Mouse (Mus musculus): ENCODE data around the gene Zkscan14.

Zkscan14 gene

GRCm38 (mm10) chr5:145200387-145200786 is 1.3 kb downstream of the Zkscan14 start:
- DNase-seq, result no peak

GRCm38 (mm10) chr5:145191962-145192361 is 9.7 kb downstream of the Zkscan14 start, which contains the start of gene Atp5j2:
Gene Atp5j2 (minus strand): TSS chr5:145192062.
- DNase-seq, result no peak

GRCm38 (mm10) chr5:145190875-145191798 is 10.5 kb downstream of the Zkscan14 start:
- DNase-seq, result peak; percentile 95

- no peak for DNase-seq
These were observed 11.3 kb downstream of the Zkscan14 start for GRCm38 (mm10) chr5:145190373-145190772.

GRCm38 (mm10) chr5:145189416-145189815 is 12.3 kb downstream of the Zkscan14 start:
- no peak for DNase-seq

GRCm38 (mm10) chr5:145185244-145185643 is 16.4 kb downstream of the Zkscan14 start:
- DNase-seq, result no peak

- DNase-seq, result no peak
These were observed 23.1 kb downstream of the Zkscan14 start for GRCm38 (mm10) chr5:145178461-145178980.

- DNase-seq, result no peak
These were observed 34.4 kb downstream of the Zkscan14 start for GRCm38 (mm10) chr5:145167306-145167661.

- DNase-seq, result peak; percentile 99
These were observed 34.9 kb downstream of the Zkscan14 start, which contains the start of the genes Ptcd1 and Cpsf4 for GRCm38 (mm10) chr5:145166536-145167305. Gene Ptcd1 (minus strand): TSS chr5:145167108. Gene Cpsf4 (plus strand): TSS chr5:145167213.

GRCm38 (mm10) chr5:145165184-145165583 is 36.5 kb downstream of the Zkscan14 start:
- no peak for DNase-seq

- DNase-seq, result peak; percentile 24
These were observed 37.0 kb downstream of the Zkscan14 start for GRCm38 (mm10) chr5:145164710-145165109.

GRCm38 (mm10) chr5:145161361-145161760 is 40.3 kb downstream of the Zkscan14 start:
- no peak for DNase-seq

- no peak for DNase-seq
These were observed 49.0 kb downstream of the Zkscan14 start for GRCm38 (mm10) chr5:145152690-145153089.

- no peak for DNase-seq
These were observed 52.4 kb downstream of the Zkscan14 start for GRCm38 (mm10) chr5:145149294-145149693.

GRCm38 (mm10) chr5:145147748-145148147 is 53.9 kb downstream of the Zkscan14 start:
- DNase-seq, result peak; percentile 44
